Mouse (Mus musculus): ENCODE results near the gene Edem2. TPM values are rescaled to one million over a fixed set of nuclear protein-coding genes. Genes with fewer than 3 reads are reported as not detected.

The Edem2 gene
- polyA plus RNA-seq, 1 experiment from 2014 or later: 24.6 TPM

GRCm38 (mm10) chr2:155696851-155697250 is 32.4 kb downstream of the Edem2 start:
- Histone ChIP-seq H3K27me3 (replicated peaks) (no peaks in the 10 kb centered on the region), H3K9me3 (replicated peaks) (no peaks in the 10 kb centered on the region), H3K36me3 (peaks cover 8% of the 10 kb centered on the region; the same call in 1 of the 2 replicates), H3K4me1 (no peaks in the 10 kb centered on the region), H3K9ac (no peak overlapping the region), H3K27ac (no peak overlapping the region), H3K4me2 (no peak overlapping the region), H3K4me3 (no peak overlapping the region)
- WGBS (ENCODE audit: insufficient replicate concordance): 52% methylated on average over 7 of the region's 7 CpGs
- ATAC-seq: no peak

GRCm38 (mm10) chr2:155696091-155696558 is 33.1 kb downstream of the Edem2 start:
- H3K27ac ChIP-seq: no peak overlapping the region
- no peaks in the 10 kb centered on the region for H3K27me3 ChIP-seq (replicated peaks)
- H3K9ac ChIP-seq: no peak overlapping the region
- 11% methylated on average over 7 of the region's 7 CpGs for WGBS (ENCODE audit: insufficient replicate concordance)
- peaks cover 1% of the 10 kb centered on the region; the same call in 1 of the 2 replicates for H3K36me3 ChIP-seq
- no peak for ATAC-seq
- H3K4me3 ChIP-seq: no peak overlapping the region
- no peaks in the 10 kb centered on the region for H3K9me3 ChIP-seq (replicated peaks)
- H3K4me1 ChIP-seq: peaks cover 4% of the 10 kb centered on the region
- H3K4me2 ChIP-seq: peak overlapping the region; percentile 27; the same call in 1 of the 2 replicates

- WGBS (ENCODE audit: insufficient replicate concordance): 66% methylated on average over 3 of the region's 3 CpGs
- H3K27me3 ChIP-seq (replicated peaks): no peaks in the 10 kb centered on the region
- H3K4me2 ChIP-seq: no peak overlapping the region
- ATAC-seq: no peak
- H3K36me3 ChIP-seq: no peaks in the 10 kb centered on the region
- H3K27ac ChIP-seq: no peak overlapping the region
- H3K4me1 ChIP-seq: peaks cover 12% of the 10 kb centered on the region
- H3K9me3 ChIP-seq (replicated peaks): no peaks in the 10 kb centered on the region
- H3K9ac ChIP-seq: no peak overlapping the region
- no peak overlapping the region for H3K4me3 ChIP-seq
These were observed 34.0 kb downstream of the Edem2 start for GRCm38 (mm10) chr2:155695316-155695715.

GRCm38 (mm10) chr2:155694564-155694963 is 34.7 kb downstream of the Edem2 start:
- H3K27me3 ChIP-seq (replicated peaks): no peaks in the 10 kb centered on the region
- no peak overlapping the region for H3K9ac ChIP-seq
- 52% methylated on average over 2 of the region's 2 CpGs for WGBS (ENCODE audit: insufficient replicate concordance)
- no peaks in the 10 kb centered on the region for H3K9me3 ChIP-seq (replicated peaks)
- ATAC-seq: no peak
- no peaks in the 10 kb centered on the region for H3K36me3 ChIP-seq
- no peak overlapping the region for H3K4me2 ChIP-seq
- no peak overlapping the region for H3K27ac ChIP-seq
- H3K4me1 ChIP-seq: peaks cover 17% of the 10 kb centered on the region
- no peak overlapping the region for H3K4me3 ChIP-seq

GRCm38 (mm10) chr2:155693136-155693535 is 36.1 kb downstream of the Edem2 start:
- 0 out of 2 replicates have a peak, but pooled peaks cover 3% of the 10 kb centered on the region for H3K36me3 ChIP-seq
- no peaks in the 10 kb centered on the region for H3K9me3 ChIP-seq (replicated peaks)
- H3K27ac ChIP-seq: no peak overlapping the region
- H3K27me3 ChIP-seq (replicated peaks): no peaks in the 10 kb centered on the region
- no peak overlapping the region for H3K9ac ChIP-seq
- H3K4me2 ChIP-seq: no peak overlapping the region
- peaks cover 18% of the 10 kb centered on the region for H3K4me1 ChIP-seq
- no peak for ATAC-seq
- no peak overlapping the region for H3K4me3 ChIP-seq
- WGBS (ENCODE audit: insufficient replicate concordance): 71% methylated on average over 4 of the region's 4 CpGs

- peak; percentile 95 for ATAC-seq
- Histone ChIP-seq H3K27ac (peak within 1 kb of the TSS; percentile 84), H3K27me3 (replicated peaks) (no peaks in the 10 kb centered on the region), H3K9me3 (replicated peaks) (no peaks in the 10 kb centered on the region), H3K4me1 (peaks cover 18% of the 10 kb centered on the region), H3K9ac (peak within 1 kb of the TSS; percentile 91), H3K4me3 (peak within 1 kb of the TSS; percentile 83), H3K4me2 (peak within 1 kb of the TSS; percentile 88), H3K36me3 (peaks cover 12% of the 10 kb centered on the region)
- WGBS (ENCODE audit: insufficient replicate concordance): under 1% methylated on average over 72 of the region's 72 CpGs
These were observed 37.4 kb downstream of the Edem2 start, which contains the start of gene Trpc4ap for GRCm38 (mm10) chr2:155691723-155692493. Gene Trpc4ap (minus strand): TSS chr2:155692384.

DNA sequence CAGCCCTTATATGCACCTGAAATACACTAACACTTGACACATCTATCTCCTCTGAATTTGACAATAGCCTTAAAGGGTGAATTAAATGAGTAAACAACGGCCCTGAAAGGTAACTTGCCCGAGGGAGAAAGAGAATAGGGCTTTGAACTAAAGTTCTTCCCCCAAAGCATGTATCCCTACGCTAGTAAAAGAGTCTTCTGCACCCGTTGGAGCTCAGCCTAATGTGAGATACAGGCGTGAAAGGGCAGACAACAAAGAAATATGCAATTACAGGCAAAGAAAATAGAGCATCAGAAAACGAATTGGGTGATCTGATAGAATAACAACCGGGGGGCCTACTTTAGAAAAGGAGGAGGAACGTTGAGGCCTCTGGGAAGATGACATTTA is 37.9 kb downstream of the Edem2 start:
- Histone ChIP-seq H3K27me3 (replicated peaks) (no peaks in the 10 kb centered on the region), H3K4me3 (peak overlapping the region; percentile 83), H3K27ac (peak overlapping the region; percentile 84), H3K36me3 (peaks cover 15% of the 10 kb centered on the region), H3K9ac (peak overlapping the region; percentile 91), H3K4me1 (peaks cover 18% of the 10 kb centered on the region), H3K9me3 (replicated peaks) (no peaks in the 10 kb centered on the region), H3K4me2 (peak overlapping the region; percentile 88)
- WGBS (ENCODE audit: insufficient replicate concordance): 4% methylated on average over 8 of the region's 8 CpGs
- ATAC-seq: no peak

DNA sequence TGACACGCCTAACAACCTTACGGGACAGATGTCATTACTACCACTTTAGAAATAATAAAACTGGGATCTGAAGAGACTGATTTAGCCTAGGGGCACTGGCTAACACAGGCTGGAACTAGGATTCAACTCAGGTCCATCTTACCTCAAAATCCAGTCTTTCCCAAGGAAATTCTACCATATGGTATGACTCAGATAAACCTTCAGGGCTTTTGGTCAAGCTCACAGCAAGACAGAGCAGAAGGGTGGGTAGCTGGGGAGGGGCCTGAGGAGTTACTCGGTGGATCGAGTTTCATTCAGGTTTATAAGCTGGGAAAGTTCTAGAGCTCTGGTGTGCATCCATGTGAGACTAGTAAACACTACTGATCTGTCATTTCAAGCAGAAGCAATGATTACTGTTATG is 40.1 kb downstream of the Edem2 start:
- no peaks in the 10 kb centered on the region for H3K9me3 ChIP-seq (replicated peaks)
- no peak overlapping the region for H3K9ac ChIP-seq
- no peak overlapping the region for H3K27ac ChIP-seq
- ATAC-seq: no peak
- no peak overlapping the region for H3K4me3 ChIP-seq
- H3K4me1 ChIP-seq: peaks cover 18% of the 10 kb centered on the region
- WGBS (ENCODE audit: insufficient replicate concordance): 79% methylated on average over 4 of the region's 4 CpGs
- no peaks in the 10 kb centered on the region for H3K27me3 ChIP-seq (replicated peaks)
- H3K36me3 ChIP-seq: peaks cover 22% of the 10 kb centered on the region
- H3K4me2 ChIP-seq: no peak overlapping the region

GRCm38 (mm10) chr2:155687746-155688145 is 41.5 kb downstream of the Edem2 start:
- Histone ChIP-seq H3K9me3 (replicated peaks) (no peaks in the 10 kb centered on the region), H3K27ac (no peak overlapping the region), H3K4me3 (no peak overlapping the region), H3K4me1 (peaks cover 23% of the 10 kb centered on the region), H3K27me3 (replicated peaks) (no peaks in the 10 kb centered on the region), H3K9ac (no peak overlapping the region), H3K36me3 (peaks cover 28% of the 10 kb centered on the region), H3K4me2 (no peak overlapping the region)
- no peak for ATAC-seq
- 87% methylated on average over 11 of the region's 11 CpGs for WGBS (ENCODE audit: insufficient replicate concordance)

- Histone ChIP-seq H3K36me3 (peaks cover 28% of the 10 kb centered on the region), H3K27ac (no peak overlapping the region), H3K9ac (no peak overlapping the region), H3K4me3 (no peak overlapping the region), H3K4me2 (no peak overlapping the region), H3K27me3 (replicated peaks) (no peaks in the 10 kb centered on the region), H3K4me1 (peaks cover 30% of the 10 kb centered on the region), H3K9me3 (replicated peaks) (no peaks in the 10 kb centered on the region)
- WGBS (ENCODE audit: insufficient replicate concordance): 86% methylated on average over 5 of the region's 5 CpGs
- ATAC-seq: no peak
These were observed 42.7 kb downstream of the Edem2 start for GRCm38 (mm10) chr2:155686572-155686971.

DNA sequence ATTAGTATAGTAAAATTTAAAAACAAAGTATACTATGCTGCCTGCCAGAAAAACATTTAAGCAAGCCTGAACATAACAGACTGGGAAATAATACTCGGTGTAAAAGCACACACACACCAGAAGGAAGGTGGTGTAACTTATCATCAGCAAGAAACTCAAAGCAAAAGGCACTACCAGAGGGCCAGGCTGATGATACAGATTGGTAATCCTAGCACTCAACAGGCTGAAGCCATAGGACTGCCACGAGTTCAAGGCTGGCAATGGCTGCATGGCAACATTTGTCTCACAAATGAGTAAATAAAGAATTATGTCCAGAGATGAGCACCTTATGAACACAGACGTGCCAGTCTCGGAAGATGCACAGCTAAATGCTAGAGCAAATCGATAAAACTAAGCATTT is 45.5 kb downstream of the Edem2 start:
- H3K4me3 ChIP-seq: no peak overlapping the region
- 78% methylated on average over 5 of the region's 5 CpGs for WGBS (ENCODE audit: insufficient replicate concordance)

DNA sequence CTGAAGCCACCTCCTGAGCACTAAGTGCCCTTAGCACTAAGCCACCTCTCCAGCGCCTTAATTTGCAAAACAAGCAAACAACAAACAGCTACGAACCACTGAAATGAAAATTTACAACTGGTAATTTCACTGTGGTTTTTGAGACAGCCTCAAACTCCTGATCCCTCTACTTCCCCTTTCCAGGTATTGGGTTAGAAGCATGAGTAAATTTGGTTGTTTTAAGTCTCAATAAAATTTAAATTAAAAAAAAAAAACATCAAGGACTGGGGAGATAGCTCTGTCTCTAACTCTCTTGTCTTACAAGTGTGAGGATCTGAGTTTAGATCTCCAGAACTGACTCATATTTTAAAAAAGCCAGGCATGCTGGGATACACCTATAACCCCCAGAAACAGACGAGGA is 46.1 kb downstream of the Edem2 start:
- 49% methylated on average over 3 of the region's 3 CpGs for WGBS (ENCODE audit: insufficient replicate concordance)

More for the DNA sequence above, 45.5 kb downstream of the Edem2 start:
- Histone ChIP-seq H3K4me1 (peaks cover 19% of the 10 kb centered on the region; the same call in 1 of the 2 replicates), H3K9ac (no peak overlapping the region), H3K36me3 (peaks cover 26% of the 10 kb centered on the region), H3K4me2 (no peak overlapping the region), H3K9me3 (replicated peaks) (no peaks in the 10 kb centered on the region), H3K27ac (no peak overlapping the region), H3K27me3 (replicated peaks) (no peaks in the 10 kb centered on the region)
- no peak for ATAC-seq

More for the DNA sequence above, 46.1 kb downstream of the Edem2 start:
- ATAC-seq: no peak
- H3K4me3 ChIP-seq: no peak overlapping the region
- no peak overlapping the region for H3K9ac ChIP-seq
- no peak overlapping the region for H3K27ac ChIP-seq
- no peak overlapping the region for H3K4me2 ChIP-seq
- H3K27me3 ChIP-seq (replicated peaks): no peaks in the 10 kb centered on the region
- H3K36me3 ChIP-seq: peaks cover 26% of the 10 kb centered on the region
- H3K4me1 ChIP-seq: peaks cover 19% of the 10 kb centered on the region; the same call in 1 of the 2 replicates
- no peaks in the 10 kb centered on the region for H3K9me3 ChIP-seq (replicated peaks)

All from liver, embryonic 12.5 days (tissue).